Mouse (Mus musculus) liver, embryonic 14.5 days (tissue): Measurements from ENCODE around the gene Klrb1c. TPM values are rescaled to one million over a fixed set of nuclear protein-coding genes. Genes with fewer than 3 reads are reported as not detected.
"Not testable (repeated sequence)": the region's sequence is repeated elsewhere in the genome, so short reads cannot be mapped to it uniquely, and the experiment has no call there.

Experiments used
- ATAC-seq: fragments of 200-750 bp; cut with Nextera tagmentation; 2 replicates; pipeline ENCODE4 v1.8.0; 2017; ENCODE audit warnings: moderate number of reproducible peaks, mild to moderate bottlenecking, moderate library complexity; ENCODE audit not compliant: insufficient read depth
- DNase-seq, 3 experiments: peaks; one replicate each; pipeline ENCODE4 v3.0.0-alpha.2; 2012 to 2013; ENCODE audit warnings: low read depth in 3 of 3, low spot score in 3 of 3
- H3K27ac ChIP-seq: fragments of 300-500 bp; sonication (generic); 2 replicates; pipeline ENCODE4 v1.5.1; 2014; ENCODE audit warnings: moderate library complexity, mild to moderate bottlenecking, control low read depth, inconsistent platforms
- H3K27me3 ChIP-seq: fragments of 300-500 bp; sonication (generic); 2 replicates; pipeline ENCODE4 v1.6.1; 2014; ENCODE audit warnings: mild to moderate bottlenecking, low read length, moderate library complexity; ENCODE audit not compliant: control insufficient read depth, insufficient read depth
- H3K36me3 ChIP-seq: fragments of 300-500 bp; sonication (generic); replicated peaks from 2 replicates; pipeline ENCODE4 v1.6.1; 2014; ENCODE audit warnings: low read depth; ENCODE audit not compliant: control insufficient read depth, insufficient read depth
- H3K4me1 ChIP-seq, 2 experiments: fragments of 200-500 bp in 1 of 2; fragments of 300-500 bp in 1 of 2; sonication (generic) in 1 of 2; replicated peaks; 2 replicates each; pipeline ENCODE4 v1.6.1; 2012 to 2014; ENCODE audit warnings: antibody characterized with exemption in 1 of 2, inconsistent platforms in 1 of 2, low read length in 1 of 2; ENCODE audit not compliant: control insufficient read depth in 2 of 2, insufficient read depth in 2 of 2
- H3K4me2 ChIP-seq: fragments of 300-500 bp; sonication (generic); 2 replicates; pipeline ENCODE4 v1.6.1; 2014; ENCODE audit warnings: low read depth, mild to moderate bottlenecking, control low read depth, moderate library complexity
- H3K4me3 ChIP-seq, 2 experiments: fragments of 200-500 bp in 1 of 2; fragments of 300-500 bp in 1 of 2; sonication (generic) in 1 of 2; 2 replicates each; pipeline ENCODE4 v1.5.1; 2012 to 2014; ENCODE audit warnings: low read depth in 2 of 2, low read length in 2 of 2, mild to moderate bottlenecking in 2 of 2, control low read depth in 1 of 2, inconsistent platforms in 1 of 2, moderate library complexity in 1 of 2; ENCODE audit not compliant: insufficient read depth in 1 of 2
- H3K9ac ChIP-seq: fragments of 300-500 bp; sonication (generic); replicated peaks from 2 replicates; pipeline ENCODE4 v1.6.1; 2014; ENCODE audit warnings: mild to moderate bottlenecking, control low read depth, moderate library complexity
- H3K9me3 ChIP-seq: fragments of 300-500 bp; sonication (generic); 2 replicates; pipeline ENCODE4 v1.6.1; 2016; ENCODE audit warnings: low read length, mixed read lengths; ENCODE audit not compliant: control insufficient read depth
- CTCF ChIP-seq: IDR thresholded peaks from 2 replicates; pipeline ENCODE4 v1.5.1; 2016; ENCODE audit warnings: antibody characterized with exemption, low read depth, control low read depth
- EP300 ChIP-seq: IDR thresholded peaks from 2 replicates; pipeline ENCODE4 v1.6.1; 2016; ENCODE audit warnings: antibody characterized with exemption, low read depth
- WGBS: fragments of 180-500 bp; shearing (Covaris S2); extraction: QIAGEN DNeasy Blood & Tissue Kit; methylation state at CpG from one replicate; pipeline ENCODE4 v1.1.7; 2014; ENCODE audit not compliant: insufficient replicate concordance; 5-methylcytosine and 5-hydroxymethylcytosine counted together
- polyA plus RNA-seq, 2 experiments: library from polyadenylated mRNA; depleted of rRNA in 1 of 2; stranded (reverse) in 1 of 2; unstranded in 1 of 2; fragments of >200 nt; fragmentation: Nextera tagmentation in 1 of 2; extraction: Ambion mirVana in 1 of 2; gene quantifications; 2 replicates each; pipeline versions ENCODE4 v1.2.1 to v1.2.3; 2012 to 2014

Gene Klrb1c
- polyA plus RNA-seq, 2 experiments = 0.09 to 0.25 TPM

GRCm38 (mm10) chr6:128797185-128797905 lies 8.3 kb upstream of the Klrb1c start:
- Histone ChIP-seq H3K4me1 (peaks cover 2 to 15% of the 10 kb centered on the region in 2 experiments; a peak in 2 of 4 replicates), H3K36me3 (no peaks in the 10 kb centered on the region), H3K4me3 (no peak overlapping the region), H3K9ac (no peak overlapping the region), H3K27ac (no peak overlapping the region), H3K4me2 (peak overlapping the region; percentile 62), H3K9me3 (no peaks in the 10 kb centered on the region), H3K27me3 (no peaks in the 10 kb centered on the region)
- DNase-seq = no peak
- TF ChIP-seq CTCF (no peak), EP300 (no peak)
- WGBS = 58% methylated on average over 12 of the region's 12 CpGs
- no peak for ATAC-seq

DNA sequence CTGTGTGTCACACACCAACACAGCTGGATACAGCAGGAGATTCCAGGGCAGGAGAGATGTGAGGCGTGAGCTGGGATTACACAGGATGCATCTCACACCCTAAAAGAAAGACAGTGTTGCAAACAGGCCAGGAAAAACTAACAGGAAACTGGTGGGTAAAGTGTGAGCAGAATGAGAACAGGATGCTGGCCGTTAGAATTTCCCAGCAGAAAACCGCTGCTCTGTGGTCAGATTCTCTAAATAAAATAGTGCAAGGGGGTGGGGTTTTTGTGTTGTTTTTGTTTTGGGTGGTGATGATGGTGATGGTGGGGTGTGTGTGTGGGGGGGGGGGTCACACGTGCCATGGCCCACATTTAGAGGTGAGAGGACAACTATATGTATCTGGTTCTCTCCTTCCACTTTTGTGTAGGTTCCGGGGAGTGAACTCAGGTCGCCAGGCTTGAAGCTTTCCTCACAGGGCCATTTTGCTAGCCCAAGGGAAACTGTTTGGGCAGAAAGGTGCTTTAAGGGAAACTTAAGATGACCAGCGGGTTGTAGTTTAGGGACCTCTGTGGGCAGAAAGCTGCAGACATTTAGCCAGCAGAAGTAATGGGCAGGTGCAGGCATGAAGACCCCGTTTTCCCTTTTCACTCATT lies 7.4 kb upstream of the Klrb1c start:
- H3K4me1 ChIP-seq = peaks cover 2 to 15% of the 10 kb centered on the region in 2 experiments; a peak in 2 of 4 replicates
- no peak overlapping the region for H3K4me2 ChIP-seq
- TF ChIP-seq CTCF = no peak
- no peak for TF ChIP-seq EP300
- no peak overlapping the region for H3K27ac ChIP-seq
- 20% methylated on average over 8 of the region's 8 CpGs for WGBS
- H3K27me3 ChIP-seq = no peaks in the 10 kb centered on the region
- DNase-seq = no peak
- no peaks in the 10 kb centered on the region for H3K36me3 ChIP-seq
- H3K4me3 ChIP-seq = no peak overlapping the region
- H3K9me3 ChIP-seq = no peaks in the 10 kb centered on the region
- ATAC-seq = no peak
- no peak overlapping the region for H3K9ac ChIP-seq

- ATAC-seq (no peak), DNase-seq (no peak)
Observed at GRCm38 (mm10) chr6:128793734-128794133, 4.7 kb upstream of the Klrb1c start.

GRCm38 (mm10) chr6:128790491-128790994 lies 1.5 kb upstream of the Klrb1c start:
- H3K9ac ChIP-seq, H3K4me2 ChIP-seq, H3K27ac ChIP-seq, DNase-seq, H3K4me1 ChIP-seq, H3K27me3 ChIP-seq, H3K9me3 ChIP-seq, ATAC-seq, H3K4me3 ChIP-seq, H3K36me3 ChIP-seq: not testable (repeated sequence)
- 64% methylated on average over 4 of the region's 4 CpGs for WGBS

More at GRCm38 (mm10) chr6:128793734-128794133, 4.7 kb upstream of the Klrb1c start:
- Histone ChIP-seq H3K9me3 (no peaks in the 10 kb centered on the region), H3K9ac (no peak overlapping the region), H3K27me3 (no peaks in the 10 kb centered on the region), H3K4me2 (no peak overlapping the region), H3K27ac (no peak overlapping the region), H3K36me3 (no peaks in the 10 kb centered on the region), H3K4me1 (peaks cover 2 to 15% of the 10 kb centered on the region in 2 experiments; a peak in 2 of 4 replicates), H3K4me3 (no peak overlapping the region)
- TF ChIP-seq EP300 (no peak), CTCF (no peak)
- WGBS = 10% methylated on average over 6 of the region's 6 CpGs

DNA sequence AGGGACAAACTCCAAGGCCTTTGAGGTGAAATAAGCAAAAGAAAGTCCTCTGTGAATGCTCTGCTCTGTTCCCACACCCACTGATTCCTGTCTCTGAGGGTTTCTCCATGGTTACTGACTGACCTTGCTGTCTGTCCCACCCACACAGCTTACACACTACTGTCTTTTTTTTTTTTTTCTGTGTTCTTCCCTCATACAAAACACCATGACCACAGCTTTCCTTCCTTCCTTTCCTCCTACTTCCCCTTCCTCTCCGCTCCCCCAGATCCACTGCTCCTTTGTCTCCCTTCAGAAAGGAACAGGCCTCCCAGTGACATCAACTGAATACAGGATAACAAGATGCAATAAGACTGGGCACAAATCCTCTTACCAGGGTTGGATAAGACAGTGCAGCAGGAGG lies 498 bp downstream of the Klrb1c start:
- WGBS = 85% methylated on average over 1 of the region's 1 CpGs

GRCm38 (mm10) chr6:128786396-128786795 lies 2.6 kb downstream of the Klrb1c start:
- not testable (repeated sequence) for H3K4me2 ChIP-seq, ATAC-seq, H3K4me1 ChIP-seq, H3K9ac ChIP-seq, H3K27ac ChIP-seq, H3K4me3 ChIP-seq, H3K27me3 ChIP-seq, H3K9me3 ChIP-seq, DNase-seq, H3K36me3 ChIP-seq
- WGBS = 51% methylated on average over 1 of the region's 1 CpGs

More for the DNA sequence above, 498 bp downstream of the Klrb1c start:
- no peak for DNase-seq
- Histone ChIP-seq H3K4me3 (no peak overlapping the region), H3K27me3 (no peaks in the 10 kb centered on the region), H3K9me3 (no peaks in the 10 kb centered on the region), H3K4me1 (peaks cover 0 to 3% of the 10 kb centered on the region in 2 experiments; a peak in 2 of 4 replicates), H3K9ac (no peak overlapping the region), H3K27ac (no peak overlapping the region), H3K36me3 (no peaks in the 10 kb centered on the region), H3K4me2 (no peak overlapping the region)
- TF ChIP-seq CTCF = no peak
- TF ChIP-seq EP300 = no peak
- no peak for ATAC-seq
